Mouse (Mus musculus) limb, embryonic 11.5 days (tissue): Measurements from ENCODE around the gene Dysf. TPM values are rescaled to one million over a fixed set of nuclear protein-coding genes. Genes with fewer than 3 reads are reported as not detected.

Experiments
- ATAC-seq: fragments of 200-750 bp; cut with Nextera tagmentation; 2 replicates; pipeline ENCODE4 v1.8.0; 2017; ENCODE audit warnings: low read depth; ENCODE audit not compliant: insufficient number of reproducible peaks, low FRiP score, low TSS enrichment
- DNase-seq: peaks from one replicate; pipeline ENCODE4 v3.0.0-alpha.2; 2015; ENCODE audit warnings: low spot score
- H3K27ac ChIP-seq: fragments of 300-500 bp; sonication (generic); replicated peaks from 2 replicates; pipeline ENCODE4 v1.5.1; 2014; ENCODE audit warnings: low read depth, mild to moderate bottlenecking, low read length
- H3K27me3 ChIP-seq: fragments of 300-500 bp; sonication (generic); 2 replicates; pipeline ENCODE4 v1.6.1; 2014; ENCODE audit warnings: mild to moderate bottlenecking, low read length, mixed read lengths; ENCODE audit not compliant: control insufficient read depth, insufficient read depth
- H3K36me3 ChIP-seq: fragments of 300-500 bp; sonication (generic); 2 replicates; pipeline ENCODE4 v1.6.1; 2014; ENCODE audit warnings: mild to moderate bottlenecking, low read length, moderate library complexity, mixed read lengths; ENCODE audit not compliant: control insufficient read depth, insufficient read depth
- H3K4me1 ChIP-seq: fragments of 300-500 bp; sonication (generic); 2 replicates; pipeline ENCODE4 v1.6.1; 2014; ENCODE audit warnings: low read length, mixed read lengths; ENCODE audit not compliant: control insufficient read depth, insufficient read depth
- H3K4me2 ChIP-seq: fragments of 300-500 bp; sonication (generic); 2 replicates; pipeline ENCODE4 v1.6.1; 2014; ENCODE audit warnings: low read depth, mild to moderate bottlenecking, moderate library complexity; ENCODE audit not compliant: severe bottlenecking
- H3K4me3 ChIP-seq: fragments of 300-500 bp; sonication (generic); 2 replicates; pipeline ENCODE4 v1.5.1; 2014; ENCODE audit warnings: low read depth, low read length
- H3K9ac ChIP-seq: fragments of 300-500 bp; sonication (generic); 2 replicates; pipeline ENCODE4 v1.6.1; 2014; ENCODE audit warnings: mild to moderate bottlenecking, low read length
- H3K9me3 ChIP-seq: fragments of 300-500 bp; sonication (generic); 2 replicates; pipeline ENCODE4 v1.6.1; 2016; ENCODE audit warnings: low read length; ENCODE audit not compliant: control insufficient read depth
- WGBS: fragments of 180-500 bp; shearing (Covaris S2); extraction: QIAGEN DNeasy Blood & Tissue Kit; methylation state at CpG from one replicate; pipeline ENCODE4 v1.1.7; 2014; 5-methylcytosine and 5-hydroxymethylcytosine counted together
- polyA plus RNA-seq: library from polyadenylated mRNA; unstranded; fragments of >200 nt; fragmentation: Nextera tagmentation; extraction: Ambion mirVana; gene quantifications from 2 replicates; pipeline ENCODE4 v1.2.1, GENCODE M21; 2014

Gene Dysf
- polyA plus RNA-seq, result 16.7 and 17.9 TPM in 2 replicates

DNA sequence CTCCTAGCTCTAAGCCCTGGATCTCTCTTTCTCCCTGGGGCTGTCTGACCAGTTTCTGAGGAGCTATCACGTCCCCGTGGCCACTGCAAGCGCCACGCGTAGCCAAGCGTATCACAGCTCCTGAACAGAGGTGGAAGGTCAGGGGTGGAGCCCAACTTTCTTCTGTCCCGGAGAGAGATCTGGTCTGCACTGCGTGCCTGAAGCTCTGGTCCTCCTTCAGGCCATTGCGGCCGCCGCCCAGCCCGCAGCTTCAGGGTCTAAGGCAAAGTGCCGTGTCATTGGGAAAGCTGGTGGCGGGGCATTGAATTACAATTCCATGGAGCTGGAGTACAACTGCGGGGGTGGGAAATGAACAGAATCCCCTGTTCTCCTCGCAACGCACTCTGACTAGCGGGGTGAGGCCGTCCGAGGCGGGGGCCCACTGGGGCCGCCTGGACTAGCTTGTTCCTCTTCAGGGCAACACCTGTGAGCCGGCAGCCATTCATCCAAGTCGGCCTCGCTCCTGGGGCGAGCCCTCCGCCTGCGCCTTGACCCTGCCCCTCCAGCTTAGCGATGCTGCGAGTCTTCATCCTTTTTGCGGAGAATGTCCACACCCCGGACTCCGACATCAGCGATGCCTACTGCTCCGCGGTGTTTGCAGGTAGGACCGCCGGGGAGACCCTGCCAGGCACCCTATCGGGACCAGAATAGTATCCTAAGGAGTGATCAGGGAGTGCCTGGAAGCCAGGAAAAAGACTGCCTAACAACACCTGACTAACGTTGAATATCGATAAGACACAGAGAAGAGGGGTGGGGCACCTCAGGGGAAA is at the start of gene Dysf:
Dysf (plus strand) TSS at position 228 of the 809 bp plus-strand sequence.
- Histone ChIP-seq H3K9ac (peak within 1 kb of the TSS; percentile 18), H3K27me3 (peaks cover 12% of the 10 kb centered on the region), H3K4me1 (peaks cover 14% of the 10 kb centered on the region; the same call in 1 of the 2 replicates), H3K4me3 (peak within 1 kb of the TSS; percentile 29), H3K4me2 (peak within 1 kb of the TSS; percentile 66), H3K36me3 (no peaks in the 10 kb centered on the region), H3K9me3 (no peaks in the 10 kb centered on the region), H3K27ac (no peak within 1 kb of the TSS)
- WGBS, result under 1% methylated on average over 41 of the region's 41 CpGs
- DNase-seq (peak; percentile 71), ATAC-seq (0 out of 2 replicates have a peak, but pooled peaks have one; percentile 65)

DNA sequence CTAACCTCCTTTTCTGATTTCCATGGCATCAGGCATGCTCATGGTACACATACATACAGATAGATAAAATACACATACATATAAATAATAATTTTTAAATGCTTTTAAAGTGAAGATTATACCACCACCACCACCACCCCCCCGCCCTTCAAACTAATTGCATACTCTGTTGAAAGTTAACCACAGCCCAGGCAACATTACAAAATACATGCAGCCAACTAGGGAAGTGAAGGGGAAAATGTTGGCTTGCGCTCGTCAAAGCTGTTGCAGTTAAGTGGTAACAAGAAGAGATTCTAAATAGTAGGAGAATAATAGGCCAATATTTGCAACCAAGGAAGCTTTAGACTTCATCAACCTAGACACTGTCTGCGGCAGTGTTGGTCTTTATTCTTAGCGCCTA is 20.7 kb upstream of the Dysf start:
- 98% methylated on average over 5 of the region's 5 CpGs for WGBS
- no peaks in the 10 kb centered on the region for H3K9me3 ChIP-seq
- no peaks in the 10 kb centered on the region; the same call in 1 of the 2 replicates for H3K36me3 ChIP-seq
- no peak overlapping the region for H3K4me3 ChIP-seq
- H3K4me1 ChIP-seq, result no peaks in the 10 kb centered on the region
- DNase-seq, result no peak
- ATAC-seq, result no peak
- H3K27ac ChIP-seq, result no peak overlapping the region
- no peak overlapping the region for H3K4me2 ChIP-seq
- no peaks in the 10 kb centered on the region for H3K27me3 ChIP-seq
- H3K9ac ChIP-seq, result no peak overlapping the region

DNA sequence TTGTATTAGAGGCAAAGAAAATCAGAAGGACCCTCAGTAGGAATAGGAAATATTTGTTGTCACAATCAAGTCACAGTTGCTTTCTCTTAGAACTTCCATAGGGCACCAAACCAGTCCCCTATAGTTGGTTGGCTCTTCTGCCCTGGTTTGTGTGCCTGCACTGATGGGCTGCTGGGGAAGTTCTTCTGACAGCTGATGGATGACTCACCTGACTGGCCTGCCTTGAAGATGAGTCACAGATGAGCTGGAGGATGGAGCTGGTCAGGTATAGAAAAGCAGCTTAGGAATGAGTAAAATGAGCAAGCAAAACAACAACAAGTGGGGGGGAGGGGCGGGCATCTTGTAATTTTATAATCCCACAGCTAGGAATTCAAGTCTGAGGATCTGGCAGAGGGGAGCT is 5.7 kb upstream of the Dysf start:
- no peaks in the 10 kb centered on the region for H3K9me3 ChIP-seq

DNA sequence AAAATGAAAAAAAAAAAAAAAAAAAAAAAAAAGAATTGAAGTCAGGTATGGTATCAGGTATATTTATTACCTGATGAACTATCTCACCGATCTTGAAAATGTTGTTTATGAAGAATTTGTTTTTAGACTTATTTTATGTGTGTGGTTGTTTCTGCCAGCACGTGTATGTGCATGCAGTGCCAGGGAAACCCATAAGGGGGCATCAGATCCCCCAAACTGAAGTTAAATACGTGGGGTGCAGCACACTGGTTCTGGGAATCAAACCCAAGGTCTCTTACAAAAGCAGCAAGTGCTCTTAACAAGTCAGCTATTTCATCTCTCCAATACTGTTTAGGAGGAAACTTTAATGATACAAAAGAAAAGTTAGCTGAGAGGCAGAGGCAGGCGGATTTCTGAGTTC is 4.1 kb upstream of the Dysf start:
- Histone ChIP-seq H3K4me2 (no peak overlapping the region), H3K27me3 (peaks cover 8% of the 10 kb centered on the region), H3K4me3 (no peak overlapping the region), H3K4me1 (peaks cover 4% of the 10 kb centered on the region; the same call in 1 of the 2 replicates), H3K27ac (no peak overlapping the region), H3K9me3 (no peaks in the 10 kb centered on the region), H3K36me3 (no peaks in the 10 kb centered on the region), H3K9ac (no peak overlapping the region)
- 89% methylated on average over 4 of the region's 4 CpGs for WGBS
- ATAC-seq, result no peak
- DNase-seq, result no peak

More for the DNA sequence above, 5.7 kb upstream of the Dysf start:
- H3K27ac ChIP-seq, result no peak overlapping the region
- H3K27me3 ChIP-seq, result no peaks in the 10 kb centered on the region
- no peak for DNase-seq
- no peaks in the 10 kb centered on the region for H3K36me3 ChIP-seq
- H3K4me3 ChIP-seq, result no peak overlapping the region
- no peak overlapping the region for H3K4me2 ChIP-seq
- ATAC-seq, result no peak
- no peak overlapping the region for H3K9ac ChIP-seq
- WGBS, result 81% methylated on average over 1 of the region's 1 CpGs
- no peaks in the 10 kb centered on the region for H3K4me1 ChIP-seq

DNA sequence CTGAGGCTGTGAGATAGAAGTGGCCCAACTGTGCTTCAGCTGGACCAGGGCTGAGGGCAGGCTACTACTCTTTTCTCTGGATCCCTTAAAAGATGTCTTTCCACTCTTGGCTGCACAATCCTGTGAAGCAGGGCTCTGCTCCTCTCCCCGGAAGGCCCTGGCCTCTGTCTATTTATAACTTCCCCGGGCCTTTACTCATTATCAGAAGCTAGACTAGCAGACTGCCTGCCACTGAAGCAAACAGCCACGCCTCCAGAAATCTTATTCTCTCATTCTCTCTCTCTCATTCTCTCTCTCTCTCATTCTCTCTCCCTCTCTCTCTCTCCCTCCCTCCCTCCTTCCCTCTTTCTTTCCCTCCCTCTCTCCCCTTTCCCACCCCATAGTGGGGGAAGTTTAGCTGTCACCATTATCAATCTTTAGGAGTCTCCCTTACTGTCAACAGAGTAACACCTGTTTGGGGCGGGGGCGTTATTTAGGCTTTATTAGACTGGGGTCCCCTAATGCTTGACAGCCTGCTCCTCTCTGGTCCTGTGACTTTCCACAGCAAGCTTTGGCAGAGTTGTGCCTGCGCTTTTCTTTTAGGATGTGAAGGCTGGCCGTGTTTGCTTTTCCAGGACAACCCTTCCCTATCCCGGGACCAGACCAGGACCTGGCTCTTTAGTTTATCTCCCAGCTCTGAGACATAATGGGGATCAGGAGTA is 932 bp downstream of the Dysf start:
- DNase-seq (no peak), ATAC-seq (no peak)
- H3K9me3 ChIP-seq, result no peaks in the 10 kb centered on the region
- peak overlapping the region; percentile 66 for H3K4me2 ChIP-seq
- WGBS, result 15% methylated on average over 8 of the region's 8 CpGs
- H3K4me1 ChIP-seq, result peaks cover 14% of the 10 kb centered on the region; the same call in 1 of the 2 replicates
- H3K27me3 ChIP-seq, result peaks cover 12% of the 10 kb centered on the region
- H3K27ac ChIP-seq, result no peak overlapping the region
- no peak overlapping the region; the same call in 1 of the 2 replicates for H3K4me3 ChIP-seq
- H3K9ac ChIP-seq, result no peak overlapping the region; the same call in 1 of the 2 replicates
- no peaks in the 10 kb centered on the region for H3K36me3 ChIP-seq

DNA sequence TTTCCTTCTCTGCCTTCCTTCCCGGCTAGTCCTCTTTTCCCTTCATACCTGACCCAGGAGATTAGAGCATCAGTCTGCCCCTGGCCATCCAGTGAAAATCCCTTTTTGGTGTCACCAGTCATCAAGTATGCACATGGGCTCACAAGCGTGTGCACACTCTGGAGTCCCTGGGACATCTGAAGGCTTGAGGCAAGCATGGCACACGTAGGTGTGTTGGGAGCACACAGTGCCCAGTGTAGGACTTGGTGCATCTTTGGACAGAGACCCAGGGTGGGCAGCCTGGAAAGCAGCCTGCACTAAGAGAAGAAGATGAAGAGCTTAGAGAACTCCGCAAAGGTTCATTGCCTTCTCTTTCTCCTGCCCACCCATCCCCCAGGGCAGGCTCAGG is 1.5 kb downstream of the Dysf start:
- H3K9ac ChIP-seq, result no peak overlapping the region
- 26% methylated on average over 4 of the region's 4 CpGs for WGBS
- H3K27ac ChIP-seq, result no peak overlapping the region
- H3K4me3 ChIP-seq, result no peak overlapping the region
- peaks cover 14% of the 10 kb centered on the region; the same call in 1 of the 2 replicates for H3K4me1 ChIP-seq
- H3K36me3 ChIP-seq, result no peaks in the 10 kb centered on the region
- peak; percentile 9; the same call in 1 of the 2 replicates for ATAC-seq
- H3K27me3 ChIP-seq, result peaks cover 12% of the 10 kb centered on the region
- no peak overlapping the region for H3K4me2 ChIP-seq
- H3K9me3 ChIP-seq, result no peaks in the 10 kb centered on the region
- DNase-seq, result no peak

DNA sequence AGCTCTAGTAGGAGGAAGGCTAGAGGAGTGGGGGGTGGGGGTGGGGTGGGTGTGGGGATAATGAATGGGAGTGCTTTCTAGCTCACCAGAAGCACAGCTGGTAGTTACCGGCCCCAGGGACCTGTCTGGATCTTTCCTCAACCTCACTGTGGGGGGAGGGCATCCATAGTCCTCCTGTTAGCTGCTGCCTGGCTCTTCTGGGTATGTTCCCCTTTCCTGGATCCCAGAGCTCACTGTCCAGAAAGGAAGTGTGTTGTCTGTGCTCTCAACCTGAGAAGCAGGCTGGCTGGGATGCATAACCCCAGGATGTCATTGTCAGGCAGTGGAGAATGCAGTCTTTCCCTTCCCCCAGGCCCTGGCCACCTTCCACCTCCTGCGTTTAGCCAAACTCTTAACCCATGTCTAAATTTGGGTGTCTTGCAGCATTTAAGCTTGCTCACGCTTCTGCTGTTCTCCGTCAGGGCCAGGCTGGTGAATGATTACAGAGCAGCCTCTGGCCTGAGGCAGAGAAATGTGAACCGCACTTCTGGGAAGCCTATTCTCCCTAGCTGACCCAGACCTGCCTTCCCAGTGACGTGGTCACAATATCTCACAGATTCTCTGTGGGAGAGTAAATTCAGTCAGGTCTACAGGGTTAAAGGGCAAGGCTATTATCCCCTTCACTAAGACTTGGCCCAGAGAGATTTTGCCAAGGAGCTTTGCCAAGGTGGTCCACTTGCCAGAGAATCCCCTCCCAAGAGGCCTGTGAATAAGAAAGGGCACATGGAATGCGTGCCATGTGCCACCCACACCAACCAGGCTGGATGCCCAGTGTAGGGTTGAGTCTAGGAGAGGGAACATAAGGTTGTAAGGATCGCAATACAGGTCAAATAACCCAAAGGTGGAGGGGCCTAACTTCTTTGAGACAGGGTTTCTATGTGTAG is 2.2 kb downstream of the Dysf start:
- no peaks in the 10 kb centered on the region for H3K9me3 ChIP-seq
- no peak overlapping the region for H3K4me2 ChIP-seq
- ATAC-seq, result peak; percentile 57; the same call in 1 of the 2 replicates
- DNase-seq, result peak; percentile 33
- 40% methylated on average over 8 of the region's 8 CpGs for WGBS
- H3K27me3 ChIP-seq, result peaks cover 12% of the 10 kb centered on the region
- peaks cover 14% of the 10 kb centered on the region; the same call in 1 of the 2 replicates for H3K4me1 ChIP-seq
- no peak overlapping the region for H3K9ac ChIP-seq
- no peaks in the 10 kb centered on the region for H3K36me3 ChIP-seq
- no peak overlapping the region for H3K27ac ChIP-seq
- no peak overlapping the region for H3K4me3 ChIP-seq
